Mouse (Mus musculus): ENCODE measurements around the gene Gm17651.

- TF ChIP-seq CTCF (IDR thresholded peaks at IDR 0.05; ENCODE audit: extremely low read depth, insufficient read depth, low read length) (no peak), POLR2A (IDR thresholded peaks at IDR 0.05; ENCODE audit: extremely low read depth, insufficient read depth, low read length) (no peak)
These were observed 1.6 kb upstream of the Gm17651 start for GRCm38 (mm10) chr3:97676126-97676525.

Data from cortical plate, adult 2 months (tissue).